Mouse (Mus musculus) erythroblast, embryonic 14.5 days (primary cell): ENCODE data around the gene Gm156.

Source experiments
- GATA1 ChIP-seq: IDR thresholded peaks from 2 replicates; pipeline ENCODE4 v1.6.1; 2012; ENCODE audit warnings: low read length, inconsistent platforms, mixed read lengths
- TAL1 ChIP-seq: IDR thresholded peaks from 3 replicates; pipeline ENCODE4 v1.6.1; 2012; ENCODE audit warnings: low read length, inconsistent platforms, mixed read lengths

DNA sequence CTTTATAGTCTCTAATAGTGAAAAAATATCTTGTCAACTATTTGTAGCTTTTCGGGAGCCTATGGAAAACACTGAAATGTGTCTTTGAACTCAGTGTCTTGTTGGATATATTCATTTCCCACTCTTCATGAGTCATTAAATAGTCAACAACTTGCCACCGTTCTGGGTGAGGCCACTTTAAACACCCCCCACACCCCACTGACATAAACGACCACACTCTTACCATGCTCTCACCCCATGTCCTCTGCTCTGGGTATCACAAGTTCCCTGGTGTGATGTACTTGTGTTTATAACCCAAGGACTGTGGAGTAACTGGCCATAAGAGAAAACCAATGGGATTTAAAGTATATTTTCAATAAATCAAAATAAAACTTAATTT, 36.4 kb downstream of the Gm156 start:
- TF ChIP-seq TAL1 (no peak), GATA1 (no peak)
